21 mouse cellular contexts compared by ENCODE assay signal in genomic region chr1:157452759-157453549, GRCm38 (mm10). TPM values are rescaled to one million over a fixed set of nuclear protein-coding genes. Genes with fewer than 3 reads are reported as not detected.
DNase-seq lines count a peak whose midpoint lies in the region; ATAC-seq and TF ChIP-seq lines count a peak whose summit lies in the region.
"Had no signal": no experiment of that assay in that cellular context is flagged by ENCODE, and none has a peak within 500 bp of the region (broad histone marks: within the 10 kb centered on the region; RNA-seq: fewer than 3 reads in every experiment).

No protein-coding gene starts in this region.

- no peak overlapping the region for H3K4me3 ChIP-seq in midbrain, embryonic 11.5 days (ENCODE audit: low read depth, low read length)
- H3K4me3 ChIP-seq in midbrain, postnatal 0 days (ENCODE audit: low read depth, low read length) = no peak overlapping the region
- H3K4me3 ChIP-seq in forebrain, embryonic 12.5 days (replicated peaks) = no peak overlapping the region
- no peak overlapping the region for H3K4me3 ChIP-seq in forebrain, postnatal 0 days (ENCODE audit: low read depth, low read length)
- no peak overlapping the region for H3K4me3 ChIP-seq in neural tube, embryonic 13.5 days
- H3K4me3 ChIP-seq: heart, embryonic 13.5 days; intestine, embryonic 15.5 days; kidney, embryonic 15.5 days; layer of hippocampus, adult 2 months; limb, embryonic 13.5 days; myocyte had no signal

- no peaks in the 10 kb centered on the region for H3K9me3 ChIP-seq in midbrain, embryonic 11.5 days (ENCODE audit: control insufficient read depth, low read length)
- H3K9me3 ChIP-seq in midbrain, postnatal 0 days (ENCODE audit: low read length) = no peaks in the 10 kb centered on the region
- H3K9me3 ChIP-seq in forebrain, embryonic 12.5 days = no peaks in the 10 kb centered on the region
- no peaks in the 10 kb centered on the region for H3K9me3 ChIP-seq in forebrain, postnatal 0 days (ENCODE audit: low read length)
- H3K9me3 ChIP-seq in neural tube, embryonic 13.5 days = no peaks in the 10 kb centered on the region
- H3K9me3 ChIP-seq: heart, embryonic 13.5 days; intestine, embryonic 15.5 days; kidney, embryonic 15.5 days; limb, embryonic 13.5 days had no signal

- no peaks in the 10 kb centered on the region; the same call in 1 of the 2 replicates for H3K27me3 ChIP-seq in midbrain, embryonic 11.5 days (ENCODE audit: control insufficient read depth, insufficient read depth, low read length)
- H3K27me3 ChIP-seq in midbrain, postnatal 0 days (ENCODE audit: insufficient read depth, low read length) = no peaks in the 10 kb centered on the region
- peaks cover 18% of the 10 kb centered on the region for H3K27me3 ChIP-seq in forebrain, embryonic 12.5 days
- 0 out of 2 replicates have a peak, but pooled peaks cover 4% of the 10 kb centered on the region for H3K27me3 ChIP-seq in forebrain, postnatal 0 days (ENCODE audit: insufficient read depth, low read length)
- H3K27me3 ChIP-seq in neural tube, embryonic 13.5 days = peaks cover 5% of the 10 kb centered on the region; the same call in 1 of the 2 replicates
- H3K27me3 ChIP-seq: heart, embryonic 13.5 days; intestine, embryonic 15.5 days; kidney, embryonic 15.5 days; Patski had no signal

- H3K9ac ChIP-seq in midbrain, embryonic 11.5 days (ENCODE audit: low read length) = no peak overlapping the region
- no peak overlapping the region for H3K9ac ChIP-seq in midbrain, postnatal 0 days (replicated peaks; ENCODE audit: low read length, poor library complexity, severe bottlenecking)
- H3K9ac ChIP-seq in forebrain, embryonic 12.5 days = no peak overlapping the region
- no peak overlapping the region for H3K9ac ChIP-seq in forebrain, postnatal 0 days
- H3K9ac ChIP-seq in neural tube, embryonic 13.5 days = no peak overlapping the region
- H3K9ac ChIP-seq: heart, embryonic 13.5 days; intestine, embryonic 15.5 days; kidney, embryonic 15.5 days; limb, embryonic 13.5 days; liver, embryonic 14.5 days had no signal

- peaks cover 28% of the 10 kb centered on the region for H3K4me1 ChIP-seq in midbrain, embryonic 11.5 days (ENCODE audit: control insufficient read depth, insufficient read depth, low read length)
- 0 out of 2 replicates have a peak, but pooled peaks cover 6% of the 10 kb centered on the region for H3K4me1 ChIP-seq in midbrain, postnatal 0 days (ENCODE audit: insufficient read depth, low read length)
- H3K4me1 ChIP-seq in forebrain, embryonic 12.5 days = peaks cover 47% of the 10 kb centered on the region
- H3K4me1 ChIP-seq in forebrain, postnatal 0 days (ENCODE audit: insufficient read depth) = peaks cover 5% of the 10 kb centered on the region
- peaks cover 31% of the 10 kb centered on the region for H3K4me1 ChIP-seq in neural tube, embryonic 13.5 days (replicated peaks)

- intact Hi-C loops in gastrocnemius, postnatal 14 days (cut with DNase I; ENCODE audit: low total_unique reads) = loop anchor here (10.0 kb wide), 1 partner anchor 158 kb away; no protein-coding TSS in a partner anchor

- no peaks in the 10 kb centered on the region for H3K36me3 ChIP-seq in midbrain, embryonic 11.5 days (ENCODE audit: control insufficient read depth, insufficient read depth, low read length)
- H3K36me3 ChIP-seq in midbrain, postnatal 0 days (ENCODE audit: insufficient read depth, low read length) = no peaks in the 10 kb centered on the region
- H3K36me3 ChIP-seq in forebrain, embryonic 12.5 days (replicated peaks) = no peaks in the 10 kb centered on the region
- no peaks in the 10 kb centered on the region for H3K36me3 ChIP-seq in forebrain, postnatal 0 days (ENCODE audit: insufficient read depth)
- H3K36me3 ChIP-seq in neural tube, embryonic 13.5 days = no peaks in the 10 kb centered on the region
- H3K36me3 ChIP-seq: heart, embryonic 13.5 days; intestine, embryonic 15.5 days; kidney, embryonic 15.5 days; limb, embryonic 13.5 days had no signal

- H3K4me2 ChIP-seq in midbrain, embryonic 11.5 days = no peak overlapping the region
- no peak overlapping the region for H3K4me2 ChIP-seq in midbrain, postnatal 0 days (ENCODE audit: low read depth, low read length, poor library complexity, severe bottlenecking)
- H3K4me2 ChIP-seq in forebrain, embryonic 12.5 days = peak overlapping the region; percentile 19; the same call in 1 of the 2 replicates
- H3K4me2 ChIP-seq in forebrain, postnatal 0 days (ENCODE audit: low read depth) = no peak overlapping the region
- no peak overlapping the region for H3K4me2 ChIP-seq in neural tube, embryonic 13.5 days
- H3K4me2 ChIP-seq: heart, embryonic 13.5 days; intestine, embryonic 15.5 days; kidney, embryonic 15.5 days; limb, embryonic 13.5 days had no signal

- no peak for DNase-seq in midbrain, embryonic 11.5 days (ENCODE audit: low spot score, missing footprints)
- no peak for DNase-seq in midbrain, postnatal 0 days (ENCODE audit: low spot score)
- no peak for DNase-seq in forebrain, postnatal 0 days
- DNase-seq in cerebellum, adult 9-11 months = no peak
- no peak for DNase-seq in gastrocnemius, postnatal 14 days
- DNase-seq: adrenal gland, postnatal 36 days; cerebellum, adult 8-10 months; heart, postnatal 36 days; lung, postnatal 10 days; right cerebral cortex, postnatal 4 days; thymus, postnatal 25 days had no signal

- peak overlapping the region; percentile 1; the same call in 1 of the 2 replicates for H3K27ac ChIP-seq in midbrain, embryonic 11.5 days (ENCODE audit: low read depth, low read length)
- H3K27ac ChIP-seq in midbrain, postnatal 0 days (ENCODE audit: low read depth, low read length) = no peak overlapping the region
- peak overlapping the region; percentile 78 for H3K27ac ChIP-seq in forebrain, embryonic 12.5 days
- no peak overlapping the region for H3K27ac ChIP-seq in forebrain, postnatal 0 days (ENCODE audit: low read depth, low read length)
- H3K27ac ChIP-seq in neural tube, embryonic 13.5 days (replicated peaks) = no peak overlapping the region
- H3K27ac ChIP-seq: heart, embryonic 13.5 days; intestine, embryonic 15.5 days; kidney, embryonic 15.5 days; layer of hippocampus, adult 2 months; limb, embryonic 13.5 days; liver, embryonic 14.5 days had no signal

- peak; percentile 70 for ATAC-seq in midbrain, embryonic 11.5 days (ENCODE audit: low FRiP score)
- ATAC-seq in midbrain, postnatal 0 days (ENCODE audit: low FRiP score) = no peak
- peak; percentile 80 for ATAC-seq in forebrain, embryonic 12.5 days (ENCODE audit: low FRiP score)
- peak; percentile 25; the same call in 1 of the 2 replicates for ATAC-seq in forebrain, postnatal 0 days
- ATAC-seq in neural tube, embryonic 13.5 days (ENCODE audit: low read depth) = 0 out of 2 replicates have a peak, but pooled peaks have one; percentile 17
- ATAC-seq: intestine, embryonic 15.5 days; Patski had no signal

- WGBS in midbrain, embryonic 11.5 days = 37% methylated on average over 5 of the region's 5 CpGs
- 31% methylated on average over 5 of the region's 5 CpGs for WGBS in midbrain, postnatal 0 days
- 16% methylated on average over 5 of the region's 5 CpGs for WGBS in forebrain, embryonic 12.5 days
- 15% methylated on average over 5 of the region's 5 CpGs for whole genome bisulfite sequencing in forebrain, postnatal 0 days
- 22% methylated on average over 5 of the region's 5 CpGs for WGBS in neural tube, embryonic 13.5 days

- TF ChIP-seq CTCF in midbrain, postnatal 0 days (IDR thresholded peaks at IDR 0.05) = no peak
- TF ChIP-seq CTCF in forebrain, postnatal 0 days (IDR thresholded peaks at IDR 0.05; ENCODE audit: low read depth) = no peak

RNA-seq across cellular contexts. Expression of gene Cryzl2, which starts 5.4 kb away (rescaled TPM):
- 7.4 and 8.3 TPM in 2 replicates for polyA plus RNA-seq in midbrain, embryonic 11.5 days (2014; fragmentation: Nextera tagmentation; extraction: Ambion mirVana)
- total RNA-seq in midbrain, postnatal 0 days (2014; rRNA removed) = 9.4 and 10.1 TPM in 2 replicates
- polyA plus RNA-seq in midbrain, postnatal 0 days (2015; fragmentation: Nextera tagmentation; extraction: Ambion mirVana) = 8.6 and 9.0 TPM in 2 replicates
- 6.7 and 8.3 TPM in 2 replicates for polyA plus RNA-seq in forebrain, embryonic 12.5 days (2016; fragmentation: Nextera tagmentation; extraction: Ambion mirVana)
- total RNA-seq in forebrain, postnatal 0 days (2014; rRNA removed) = 9.4 and 12.8 TPM in 2 replicates
- polyA plus RNA-seq in forebrain, postnatal 0 days (2015; fragmentation: Nextera tagmentation; extraction: Ambion mirVana) = 5.6 and 6.9 TPM in 2 replicates
- 7.3 and 7.6 TPM in 2 replicates for polyA plus RNA-seq in neural tube, embryonic 13.5 days (2015; fragmentation: Nextera tagmentation; extraction: Ambion mirVana)
- total RNA-seq in gastrocnemius, postnatal 14 days (2021) = 1 to 10 TPM; 2.7 to 3.1 TPM
- polyA plus RNA-seq: Patski had no signal

RNA-seq across cellular contexts. Expression of gene Rasal2, which starts 40.6 kb away (rescaled TPM):
- 20.8 and 23.8 TPM in 2 replicates for polyA plus RNA-seq in midbrain, embryonic 11.5 days (2014; fragmentation: Nextera tagmentation; extraction: Ambion mirVana)
- 41.2 and 60.5 TPM in 2 replicates for total RNA-seq in midbrain, postnatal 0 days (2014; rRNA removed)
- polyA plus RNA-seq in midbrain, postnatal 0 days (2015; fragmentation: Nextera tagmentation; extraction: Ambion mirVana) = 34.8 and 36.3 TPM in 2 replicates
- polyA plus RNA-seq in forebrain, embryonic 12.5 days (2016; fragmentation: Nextera tagmentation; extraction: Ambion mirVana) = 25.8 and 28.9 TPM in 2 replicates
- 33.6 and 42.1 TPM in 2 replicates for total RNA-seq in forebrain, postnatal 0 days (2014; rRNA removed)
- 18.3 and 26.3 TPM in 2 replicates for polyA plus RNA-seq in forebrain, postnatal 0 days (2015; fragmentation: Nextera tagmentation; extraction: Ambion mirVana)
- 43.1 and 43.3 TPM in 2 replicates for polyA plus RNA-seq in neural tube, embryonic 13.5 days (2015; fragmentation: Nextera tagmentation; extraction: Ambion mirVana)
- total RNA-seq in gastrocnemius, postnatal 14 days (2021) = 10 to 100 TPM; 13.5 to 14.3 TPM

RNA-seq across cellular contexts. Expression of gene Sec16b, which starts 53.6 kb away (rescaled TPM):
- polyA plus RNA-seq in midbrain, embryonic 11.5 days (2014; fragmentation: Nextera tagmentation; extraction: Ambion mirVana) = 0.55 and 0.80 TPM in 2 replicates
- 0.33 and 0.49 TPM in 2 replicates for total RNA-seq in midbrain, postnatal 0 days (2014; rRNA removed)
- 0.30 and 0.39 TPM in 2 replicates for polyA plus RNA-seq in midbrain, postnatal 0 days (2015; fragmentation: Nextera tagmentation; extraction: Ambion mirVana)
- polyA plus RNA-seq in forebrain, embryonic 12.5 days (2016; fragmentation: Nextera tagmentation; extraction: Ambion mirVana) = 0.52 and 0.53 TPM in 2 replicates
- 0.33 and 0.69 TPM in 2 replicates for total RNA-seq in forebrain, postnatal 0 days (2014; rRNA removed)
- polyA plus RNA-seq in forebrain, postnatal 0 days (2015; fragmentation: Nextera tagmentation; extraction: Ambion mirVana) = 0.23 and 0.30 TPM in 2 replicates
- polyA plus RNA-seq in neural tube, embryonic 13.5 days (2015; fragmentation: Nextera tagmentation; extraction: Ambion mirVana) = 0.69 and 0.74 TPM in 2 replicates
- total RNA-seq in gastrocnemius, postnatal 14 days (2021) = 1 to 10 TPM; 2.3 to 2.4 TPM

Comparison
In these comparisons a context has a peak if more than half of its experiments do, and no peak if none do; other contexts are left out.
1. H3K27ac ChIP-seq: peak in midbrain, embryonic 11.5 days (single experiment) and forebrain, embryonic 12.5 days (single experiment); none in midbrain, postnatal 0 days (single experiment), forebrain, postnatal 0 days (single experiment) and neural tube, embryonic 13.5 days (single experiment).